Mouse (Mus musculus): Measurements from ENCODE around the gene Btbd11. TPM values are rescaled to one million over a fixed set of nuclear protein-coding genes. Genes with fewer than 3 reads are reported as not detected.

The Btbd11 gene
- total and polyA plus RNA-seq, 3 experiments, result 10.1 to 18.5 (median 15.4) TPM

DNA sequence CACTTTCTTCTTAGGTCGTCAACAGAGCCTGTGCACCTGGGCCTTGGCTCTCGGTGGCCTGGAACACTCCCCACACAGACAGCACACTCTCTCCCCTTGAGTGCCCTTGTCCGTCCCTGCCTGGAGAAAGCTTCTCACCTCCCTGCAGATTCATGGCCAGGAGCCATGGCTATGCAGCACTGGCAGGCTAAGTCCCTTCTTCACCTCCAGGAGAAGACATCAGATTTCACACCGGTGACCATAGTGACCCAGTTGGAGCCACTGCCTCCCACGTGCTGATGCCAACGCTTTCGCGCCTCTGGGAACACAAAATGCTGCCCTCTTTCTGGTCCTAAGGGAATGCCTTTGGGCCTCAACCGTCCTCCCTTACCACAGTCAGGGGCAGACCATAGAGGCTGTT, 217.9 kb downstream of the Btbd11 start:
- Histone ChIP-seq H3K9ac (ENCODE audit: insufficient read depth, low read depth) (no peak overlapping the region), H3K4me3 (replicated peaks in 1 of 3; ENCODE audit: low read depth in 2 of 3, low read length in 2 of 3, poor library complexity in 1 of 3) (no peak overlapping the region), H3K9me3 (replicated peaks; ENCODE audit: low read length) (no peaks in the 10 kb centered on the region), H3K79me2 (replicated peaks; ENCODE audit: control insufficient read depth, extremely low read depth, insufficient read depth, poor library complexity, severe bottlenecking) (no peaks in the 10 kb centered on the region), H3K27me3 (replicated peaks) (no peaks in the 10 kb centered on the region), H3K27ac (ENCODE audit: insufficient read depth, low read depth) (no peak overlapping the region), H3K4me2 (ENCODE audit: insufficient read depth, low read depth, poor library complexity, severe bottlenecking) (no peak overlapping the region), H3K36me3 (replicated peaks in 1 of 2; ENCODE audit: control insufficient read depth in 1 of 2, insufficient read depth in 1 of 2, low read length in 1 of 2) (peaks cover 0 to 70% of the 10 kb centered on the region in 2 experiments), H3K4me1 (ENCODE audit: control insufficient read depth in 1 of 2, insufficient read depth in 2 of 2) (peaks cover 0 to 10% of the 10 kb centered on the region in 2 experiments; a peak in 1 of 4 replicates)
- dilution Hi-C loops (cut with MboI; ENCODE audit: extremely low pct_ligation_motif_present, extremely low pct_unique_long_range_greater_than_20kb, low sequenced_read_pairs) (no loop called here), in situ Hi-C loops (cut with MboI; ENCODE audit: low pct_ligation_motif_present, low pct_unique_long_range_greater_than_20kb, low sequenced_read_pairs) (no loop called here)
- no peak for DNase-seq (ENCODE audit: extremely low read depth)
- no peak for TF ChIP-seq BHLHE40 (IDR thresholded peaks at IDR 0.05; ENCODE audit: low read depth, low read length)

DNA sequence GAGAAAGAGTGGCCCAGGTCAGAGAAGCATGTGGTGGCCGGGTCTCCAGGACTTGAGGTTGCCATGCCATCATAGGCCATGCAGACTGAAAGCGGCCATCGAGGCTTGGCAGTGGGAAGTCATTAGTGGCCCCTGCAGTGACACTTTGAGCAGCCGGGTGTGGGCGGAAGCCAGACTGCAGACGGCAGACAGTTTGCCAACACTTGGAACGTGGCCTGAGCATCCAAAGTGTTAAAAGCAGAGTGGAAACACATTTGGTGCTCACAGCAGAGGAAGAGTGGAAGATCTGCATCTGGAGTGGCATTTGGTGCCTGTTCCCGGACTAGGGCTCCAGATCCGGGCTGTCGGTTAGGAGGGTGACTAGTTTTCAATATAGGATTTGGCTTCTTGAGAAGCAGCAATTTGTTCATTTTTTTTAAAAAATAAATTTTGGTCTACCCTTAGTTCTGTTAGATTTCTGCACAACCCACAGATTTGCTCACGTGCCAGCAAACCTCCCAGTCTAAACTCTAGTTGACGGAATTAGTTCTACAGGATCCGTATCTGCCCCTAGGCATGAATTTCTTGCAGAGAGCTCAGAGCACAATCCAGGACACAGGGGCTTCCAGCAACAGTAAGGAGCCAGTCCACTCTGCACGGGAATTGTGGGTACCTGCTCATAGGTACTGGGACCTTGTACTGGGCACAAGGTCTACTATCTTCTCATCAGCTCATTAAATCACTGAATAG, 222.1 kb downstream of the Btbd11 start:
- Histone ChIP-seq H3K4me2 (ENCODE audit: insufficient read depth, low read depth, poor library complexity, severe bottlenecking) (no peak overlapping the region), H3K9ac (ENCODE audit: insufficient read depth, low read depth) (no peak overlapping the region), H3K79me2 (replicated peaks; ENCODE audit: control insufficient read depth, extremely low read depth, insufficient read depth, poor library complexity, severe bottlenecking) (no peaks in the 10 kb centered on the region), H3K36me3 (replicated peaks in 1 of 2; ENCODE audit: control insufficient read depth in 1 of 2, insufficient read depth in 1 of 2, low read length in 1 of 2) (peaks cover 0 to 46% of the 10 kb centered on the region in 2 experiments), H3K27ac (ENCODE audit: insufficient read depth, low read depth) (no peak overlapping the region), H3K27me3 (replicated peaks) (no peaks in the 10 kb centered on the region), H3K4me3 (replicated peaks in 1 of 3; ENCODE audit: low read depth in 2 of 3, low read length in 2 of 3, poor library complexity in 1 of 3) (no peak overlapping the region), H3K4me1 (ENCODE audit: control insufficient read depth in 1 of 2, insufficient read depth in 2 of 2) (peaks cover 0 to 21% of the 10 kb centered on the region in 2 experiments; a peak in 2 of 4 replicates), H3K9me3 (replicated peaks; ENCODE audit: low read length) (no peaks in the 10 kb centered on the region)
- in situ Hi-C loops (cut with MboI; ENCODE audit: low pct_ligation_motif_present, low pct_unique_long_range_greater_than_20kb, low sequenced_read_pairs), result no loop called here
- DNase-seq (ENCODE audit: extremely low read depth), result no peak
- dilution Hi-C loops (cut with MboI; ENCODE audit: extremely low pct_ligation_motif_present, extremely low pct_unique_long_range_greater_than_20kb, low sequenced_read_pairs), result no loop called here
- TF ChIP-seq GABPA (IDR thresholded peaks at IDR 0.05; ENCODE audit: insufficient replicate concordance, low read depth, low read length), result no peak
- TF ChIP-seq MAX (IDR thresholded peaks at IDR 0.05; ENCODE audit: low read length), result no peak
- no peak for TF ChIP-seq USF2 (conservative IDR thresholded peaks at IDR 0.05; ENCODE audit: low read depth, low read length)
- TF ChIP-seq MXI1 (IDR thresholded peaks at IDR 0.05; ENCODE audit: low read depth, low read length), result no peak
- TF ChIP-seq MAFK (IDR thresholded peaks at IDR 0.05; ENCODE audit: insufficient replicate concordance, low read length), result no peak
- TF ChIP-seq KAT2A (IDR thresholded peaks at IDR 0.05; ENCODE audit: insufficient replicate concordance, low read length), result no peak
- no peak for TF ChIP-seq POLR2A (IDR thresholded peaks at IDR 0.05; ENCODE audit: low read depth, low read length)
- no peak for TF ChIP-seq E2F4 (IDR thresholded peaks at IDR 0.05; ENCODE audit: insufficient replicate concordance, low read depth, low read length)
- TF ChIP-seq NRF1 (IDR thresholded peaks at IDR 0.05; ENCODE audit: low read depth, low read length), result no peak
- TF ChIP-seq TBP (conservative IDR thresholded peaks at IDR 0.05; ENCODE audit: low read depth, low read length), result no peak
- no peak for TF ChIP-seq USF1 (IDR thresholded peaks at IDR 0.05; ENCODE audit: low read depth, low read length)
- TF ChIP-seq CHD1 (IDR thresholded peaks at IDR 0.05; ENCODE audit: low read depth, low read length), result no peak
- no peak for TF ChIP-seq UBTF (IDR thresholded peaks at IDR 0.05; ENCODE audit: low read depth, low read length)
- no peak for TF ChIP-seq EP300 (IDR thresholded peaks at IDR 0.05; ENCODE audit: low read length)
- no peak for TF ChIP-seq ZKSCAN1 (IDR thresholded peaks at IDR 0.05; ENCODE audit: borderline replicate concordance, low read depth, low read length)

All from CH12.LX (cell line).